Mouse (Mus musculus) liver, embryonic 15.5 days (tissue): ENCODE results near the gene Slc7a1. TPM values are rescaled to one million over a fixed set of nuclear protein-coding genes. Genes with fewer than 3 reads are reported as not detected.
A peak's percentile ranks its signal among the peaks of the same experiment; 100 is the strongest.

Experiments used
- ATAC-seq: fragments of 200-750 bp; cut with Nextera tagmentation; 2 replicates; pipeline ENCODE4 v1.8.0; 2017; ENCODE audit warnings: moderate number of reproducible peaks, mild to moderate bottlenecking, moderate library complexity; ENCODE audit not compliant: insufficient read depth
- H3K27ac ChIP-seq: fragments of 300-500 bp; sonication (generic); replicated peaks from 2 replicates; pipeline ENCODE4 v1.5.1; 2015; ENCODE audit warnings: mild to moderate bottlenecking, inconsistent platforms
- H3K27me3 ChIP-seq: fragments of 300-500 bp; sonication (generic); 2 replicates; pipeline ENCODE4 v1.6.1; 2015; ENCODE audit warnings: mild to moderate bottlenecking, inconsistent platforms
- H3K36me3 ChIP-seq: fragments of 300-500 bp; sonication (generic); replicated peaks from 2 replicates; pipeline ENCODE4 v1.6.1; 2015; ENCODE audit warnings: moderate library complexity, mild to moderate bottlenecking, inconsistent platforms
- H3K4me1 ChIP-seq: fragments of 300-500 bp; sonication (generic); replicated peaks from 2 replicates; pipeline ENCODE4 v1.6.1; 2015; ENCODE audit warnings: inconsistent platforms
- H3K4me2 ChIP-seq: fragments of 300-500 bp; sonication (generic); 2 replicates; pipeline ENCODE4 v1.6.1; 2015; ENCODE audit warnings: moderate library complexity, mild to moderate bottlenecking, inconsistent platforms
- H3K4me3 ChIP-seq: fragments of 300-500 bp; sonication (generic); replicated peaks from 2 replicates; pipeline ENCODE4 v1.5.1; 2015; ENCODE audit warnings: mild to moderate bottlenecking, inconsistent platforms
- H3K9ac ChIP-seq: fragments of 300-500 bp; sonication (generic); 2 replicates; pipeline ENCODE4 v1.6.1; 2015; ENCODE audit warnings: moderate library complexity, mild to moderate bottlenecking, inconsistent platforms
- H3K9me3 ChIP-seq: fragments of 300-500 bp; sonication (generic); replicated peaks from 2 replicates; pipeline ENCODE4 v1.6.1; 2016; ENCODE audit warnings: inconsistent platforms
- WGBS: fragments of 180-500 bp; shearing (Covaris S2); methylation state at CpG from one replicate; pipeline ENCODE4 v1.1.7; 2015; ENCODE audit warnings: mixed read lengths; ENCODE audit not compliant: insufficient replicate concordance; 5-methylcytosine and 5-hydroxymethylcytosine counted together
- polyA plus RNA-seq: library from polyadenylated mRNA; unstranded; fragments of >200 nt; fragmentation: Nextera tagmentation; extraction: Ambion mirVana; gene quantifications from 2 replicates; pipeline ENCODE4 v1.2.1, GENCODE M21; 2015

The Slc7a1 gene
- polyA plus RNA-seq: 16.3 and 17.0 TPM in 2 replicates

- H3K9me3 ChIP-seq: no peaks in the 10 kb centered on the region
- peak within 1 kb of the TSS; percentile 96 for H3K4me2 ChIP-seq
- 1% methylated on average over 52 of the region's 52 CpGs for whole genome bisulfite sequencing
- peaks cover 21% of the 10 kb centered on the region for H3K36me3 ChIP-seq
- H3K4me3 ChIP-seq: peak within 1 kb of the TSS; percentile 89
- ATAC-seq: peak; percentile 97
- H3K27ac ChIP-seq: peak within 1 kb of the TSS; percentile 89
- peaks cover 9% of the 10 kb centered on the region for H3K27me3 ChIP-seq
- H3K9ac ChIP-seq: peak within 1 kb of the TSS; percentile 84
- H3K4me1 ChIP-seq: peaks cover 31% of the 10 kb centered on the region
Measured at GRCm38 (mm10) chr5:148399660-148400443, at the start of gene Slc7a1. Gene Slc7a1, minus strand, starts transcription at chr5:148399904.

- H3K4me3 ChIP-seq: no peak overlapping the region
- no peak overlapping the region for H3K4me2 ChIP-seq
- H3K27ac ChIP-seq: no peak overlapping the region
- H3K9me3 ChIP-seq: no peaks in the 10 kb centered on the region
- WGBS: 51% methylated on average over 2 of the region's 2 CpGs
- H3K27me3 ChIP-seq: no peaks in the 10 kb centered on the region
- no peak for ATAC-seq
- no peaks in the 10 kb centered on the region for H3K4me1 ChIP-seq
- H3K36me3 ChIP-seq: no peaks in the 10 kb centered on the region
- H3K9ac ChIP-seq: no peak overlapping the region
Measured at GRCm38 (mm10) chr5:148444974-148445373, 45.3 kb upstream of the Slc7a1 start.

- H3K36me3 ChIP-seq: no peaks in the 10 kb centered on the region
- no peaks in the 10 kb centered on the region for H3K9me3 ChIP-seq
- no peak for ATAC-seq
- H3K27ac ChIP-seq: no peak overlapping the region
- H3K4me3 ChIP-seq: no peak overlapping the region
- no peak overlapping the region for H3K4me2 ChIP-seq
- no peaks in the 10 kb centered on the region for H3K27me3 ChIP-seq
- H3K9ac ChIP-seq: no peak overlapping the region
- no peaks in the 10 kb centered on the region for H3K4me1 ChIP-seq
- WGBS: 60% methylated on average over 5 of the region's 5 CpGs
Measured at GRCm38 (mm10) chr5:148443734-148444133, 44.0 kb upstream of the Slc7a1 start.

- Histone ChIP-seq H3K4me3 (no peak overlapping the region), H3K4me1 (no peaks in the 10 kb centered on the region), H3K27ac (no peak overlapping the region), H3K9ac (no peak overlapping the region), H3K36me3 (no peaks in the 10 kb centered on the region), H3K9me3 (no peaks in the 10 kb centered on the region), H3K4me2 (no peak overlapping the region), H3K27me3 (no peaks in the 10 kb centered on the region)
- no peak for ATAC-seq
- WGBS: 68% methylated on average over 3 of the region's 3 CpGs
Measured at GRCm38 (mm10) chr5:148435660-148436059, 36.0 kb upstream of the Slc7a1 start.

- H3K27me3 ChIP-seq: no peaks in the 10 kb centered on the region
- H3K36me3 ChIP-seq: no peaks in the 10 kb centered on the region
- 57% methylated on average over 5 of the region's 5 CpGs for WGBS
- no peaks in the 10 kb centered on the region for H3K4me1 ChIP-seq
- ATAC-seq: no peak
- no peak overlapping the region for H3K27ac ChIP-seq
- H3K4me3 ChIP-seq: no peak overlapping the region
- no peaks in the 10 kb centered on the region for H3K9me3 ChIP-seq
- no peak overlapping the region for H3K9ac ChIP-seq
- no peak overlapping the region for H3K4me2 ChIP-seq
Measured at GRCm38 (mm10) chr5:148432121-148432520, 32.4 kb upstream of the Slc7a1 start.

GRCm38 (mm10) chr5:148428846-148429245 is 29.1 kb upstream of the Slc7a1 start:
- Histone ChIP-seq H3K36me3 (no peaks in the 10 kb centered on the region), H3K4me1 (no peaks in the 10 kb centered on the region), H3K9me3 (no peaks in the 10 kb centered on the region), H3K27ac (no peak overlapping the region), H3K4me2 (no peak overlapping the region), H3K4me3 (no peak overlapping the region), H3K27me3 (no peaks in the 10 kb centered on the region), H3K9ac (no peak overlapping the region)
- no peak for ATAC-seq
- 58% methylated on average over 4 of the region's 4 CpGs for WGBS

- H3K9ac ChIP-seq: no peak overlapping the region
- no peaks in the 10 kb centered on the region for H3K36me3 ChIP-seq
- no peak overlapping the region for H3K27ac ChIP-seq
- no peaks in the 10 kb centered on the region for H3K4me1 ChIP-seq
- H3K4me3 ChIP-seq: no peak overlapping the region
- no peaks in the 10 kb centered on the region for H3K27me3 ChIP-seq
- H3K4me2 ChIP-seq: no peak overlapping the region
- H3K9me3 ChIP-seq: no peaks in the 10 kb centered on the region
- 59% methylated on average over 6 of the region's 6 CpGs for WGBS
- ATAC-seq: no peak
Measured at GRCm38 (mm10) chr5:148425136-148425535, 25.4 kb upstream of the Slc7a1 start.

- Histone ChIP-seq H3K4me1 (no peaks in the 10 kb centered on the region), H3K4me3 (no peak overlapping the region), H3K9ac (no peak overlapping the region), H3K27me3 (no peaks in the 10 kb centered on the region), H3K27ac (no peak overlapping the region), H3K9me3 (no peaks in the 10 kb centered on the region), H3K36me3 (no peaks in the 10 kb centered on the region), H3K4me2 (no peak overlapping the region)
- 44% methylated on average over 2 of the region's 2 CpGs for WGBS
- no peak for ATAC-seq
Measured at GRCm38 (mm10) chr5:148421326-148421725, 21.6 kb upstream of the Slc7a1 start.

- no peaks in the 10 kb centered on the region for H3K36me3 ChIP-seq
- whole genome bisulfite sequencing: 64% methylated on average over 9 of the region's 9 CpGs
- no peak for ATAC-seq
- H3K9ac ChIP-seq: no peak overlapping the region
- H3K27me3 ChIP-seq: no peaks in the 10 kb centered on the region
- no peak overlapping the region for H3K4me2 ChIP-seq
- H3K4me3 ChIP-seq: no peak overlapping the region
- H3K27ac ChIP-seq: no peak overlapping the region
- H3K9me3 ChIP-seq: no peaks in the 10 kb centered on the region
- H3K4me1 ChIP-seq: no peaks in the 10 kb centered on the region
Measured at GRCm38 (mm10) chr5:148419112-148419526, 19.4 kb upstream of the Slc7a1 start.

- Histone ChIP-seq H3K4me1 (no peaks in the 10 kb centered on the region), H3K9me3 (no peaks in the 10 kb centered on the region), H3K9ac (no peak overlapping the region), H3K4me3 (no peak overlapping the region), H3K4me2 (no peak overlapping the region), H3K27ac (no peak overlapping the region), H3K27me3 (no peaks in the 10 kb centered on the region), H3K36me3 (no peaks in the 10 kb centered on the region)
- no peak for ATAC-seq
- WGBS: 78% methylated on average over 9 of the region's 9 CpGs
Measured at GRCm38 (mm10) chr5:148418436-148418835, 18.7 kb upstream of the Slc7a1 start.

- 89% methylated on average over 1 of the region's 1 CpGs for WGBS
- Histone ChIP-seq H3K4me3 (no peak overlapping the region), H3K27ac (no peak overlapping the region), H3K4me2 (no peak overlapping the region), H3K27me3 (no peaks in the 10 kb centered on the region), H3K9me3 (no peaks in the 10 kb centered on the region), H3K4me1 (no peaks in the 10 kb centered on the region), H3K36me3 (no peaks in the 10 kb centered on the region), H3K9ac (no peak overlapping the region)
- no peak for ATAC-seq
Measured at GRCm38 (mm10) chr5:148417756-148418155, 18.1 kb upstream of the Slc7a1 start.

GRCm38 (mm10) chr5:148416461-148416860 is 16.8 kb upstream of the Slc7a1 start:
- Histone ChIP-seq H3K9ac (no peak overlapping the region), H3K27me3 (no peaks in the 10 kb centered on the region), H3K9me3 (no peaks in the 10 kb centered on the region), H3K4me1 (no peaks in the 10 kb centered on the region), H3K27ac (no peak overlapping the region), H3K4me2 (no peak overlapping the region), H3K36me3 (no peaks in the 10 kb centered on the region), H3K4me3 (no peak overlapping the region)
- WGBS: 50% methylated on average over 10 of the region's 10 CpGs
- no peak for ATAC-seq
